Mouse (Mus musculus) heart, postnatal 0 days (tissue): ENCODE data around the gene Hdgfl2.

ENCODE experiments used
- CTCF ChIP-seq: IDR thresholded peaks from 2 replicates; pipeline ENCODE4 v1.5.1; 2016; ENCODE audit warnings: antibody characterized with exemption, control low read depth, low read depth
- EP300 ChIP-seq: IDR thresholded peaks from 2 replicates; pipeline ENCODE4 v1.6.1; 2016; ENCODE audit warnings: antibody characterized with exemption, low read depth

DNA sequence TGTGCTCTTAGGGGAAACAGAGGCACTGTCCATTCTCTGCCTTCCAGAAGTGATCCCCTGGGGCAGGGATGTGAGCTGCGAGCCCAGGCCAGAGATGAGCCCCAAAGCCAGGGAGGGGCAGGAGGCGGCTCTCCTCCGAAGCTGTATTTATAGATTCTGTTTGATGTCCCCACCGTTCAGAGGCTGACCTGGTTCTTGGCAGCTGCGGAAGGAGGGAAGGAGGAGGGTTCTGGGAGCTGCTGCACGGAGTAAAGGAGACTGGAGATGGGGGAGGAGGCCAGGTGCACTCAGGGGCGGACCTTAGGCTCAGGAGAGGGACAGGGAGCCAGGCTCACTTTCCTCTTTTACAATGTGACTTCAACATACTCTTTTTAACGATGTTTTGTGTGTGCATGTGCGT, 66.7 kb downstream of the Hdgfl2 start:
- TF ChIP-seq CTCF: no peak
- no peak for TF ChIP-seq EP300
